Mouse (Mus musculus): ENCODE measurements around the gene Tnni2. TPM values are rescaled to one million over a fixed set of nuclear protein-coding genes. Genes with fewer than 3 reads are reported as not detected.

Tnni2 gene
- polyA plus RNA-seq, 1 experiment from 2014 or later: 2.4 TPM

DNA sequence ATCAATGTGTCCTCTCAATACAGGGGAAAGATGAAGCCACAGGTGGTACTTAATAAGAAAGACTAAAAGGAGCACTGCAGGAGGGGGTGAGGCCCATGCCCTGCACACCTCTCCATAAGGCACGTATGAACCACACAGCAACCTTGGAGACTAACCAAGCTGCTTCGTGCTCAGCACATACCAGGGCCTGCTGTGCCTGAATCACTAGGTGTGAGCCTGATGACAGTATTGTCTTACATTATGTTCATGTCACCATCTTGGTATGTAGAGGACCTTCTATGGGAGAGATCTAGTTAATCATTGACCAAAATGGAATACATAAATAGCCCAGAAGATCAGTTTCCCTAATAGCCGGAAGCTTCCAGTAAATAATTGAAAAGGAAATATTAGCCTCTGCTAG lies 32.0 kb upstream of the Tnni2 start:
- 65% methylated on average over 3 of the region's 3 CpGs for WGBS
- H3K4me2 ChIP-seq (replicated peaks; ENCODE audit: low read depth): no peak overlapping the region
- no peak for TF ChIP-seq CTCF (IDR thresholded peaks at IDR 0.05; ENCODE audit: low read depth)
- no peaks in the 10 kb centered on the region for H3K9me3 ChIP-seq (ENCODE audit: control insufficient read depth)
- H3K4me1 ChIP-seq (replicated peaks; ENCODE audit: control insufficient read depth, insufficient read depth, low read length): no peaks in the 10 kb centered on the region
- H3K4me3 ChIP-seq (ENCODE audit: low read depth, low read length): no peak overlapping the region
- no peak overlapping the region for H3K9ac ChIP-seq (ENCODE audit: low read depth, low read length)
- no peak overlapping the region for H3K27ac ChIP-seq (ENCODE audit: low read depth, low read length)
- no peaks in the 10 kb centered on the region for H3K36me3 ChIP-seq (ENCODE audit: control insufficient read depth, insufficient read depth)
- peak; percentile 38; the same call in 1 of the 2 replicates for ATAC-seq
- no peaks in the 10 kb centered on the region for H3K27me3 ChIP-seq (replicated peaks; ENCODE audit: control insufficient read depth, insufficient read depth, low read length)

DNA sequence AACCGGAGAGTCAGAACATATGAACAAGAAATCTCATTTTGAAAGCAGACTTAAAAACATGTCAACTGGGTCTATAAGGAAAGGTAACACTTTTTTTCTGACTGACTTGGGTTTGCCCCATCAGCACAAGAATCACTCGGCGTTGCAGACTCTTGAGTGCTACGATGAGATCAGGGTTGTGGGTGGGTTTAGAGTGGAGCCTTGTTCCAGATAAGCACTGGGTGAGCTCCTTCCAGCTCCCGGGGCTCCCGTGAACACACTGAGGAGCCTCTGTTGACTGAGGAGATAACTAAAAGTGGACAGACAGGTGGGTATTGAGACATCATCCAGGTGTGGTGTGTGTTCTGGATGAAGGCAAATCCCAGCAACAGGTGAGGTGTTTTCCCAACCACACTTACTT lies 28.3 kb upstream of the Tnni2 start:
- H3K4me2 ChIP-seq (replicated peaks; ENCODE audit: low read depth): no peak overlapping the region
- no peaks in the 10 kb centered on the region for H3K36me3 ChIP-seq (ENCODE audit: control insufficient read depth, insufficient read depth)
- WGBS: 74% methylated on average over 6 of the region's 6 CpGs
- no peak for TF ChIP-seq CTCF (IDR thresholded peaks at IDR 0.05; ENCODE audit: low read depth)
- no peak overlapping the region for H3K9ac ChIP-seq (ENCODE audit: low read depth, low read length)
- no peaks in the 10 kb centered on the region for H3K9me3 ChIP-seq (ENCODE audit: control insufficient read depth)
- no peak for ATAC-seq
- no peaks in the 10 kb centered on the region for H3K4me1 ChIP-seq (replicated peaks; ENCODE audit: control insufficient read depth, insufficient read depth, low read length)
- H3K27ac ChIP-seq (ENCODE audit: low read depth, low read length): no peak overlapping the region
- H3K27me3 ChIP-seq (replicated peaks; ENCODE audit: control insufficient read depth, insufficient read depth, low read length): no peaks in the 10 kb centered on the region
- H3K4me3 ChIP-seq (ENCODE audit: low read depth, low read length): no peak overlapping the region

DNA sequence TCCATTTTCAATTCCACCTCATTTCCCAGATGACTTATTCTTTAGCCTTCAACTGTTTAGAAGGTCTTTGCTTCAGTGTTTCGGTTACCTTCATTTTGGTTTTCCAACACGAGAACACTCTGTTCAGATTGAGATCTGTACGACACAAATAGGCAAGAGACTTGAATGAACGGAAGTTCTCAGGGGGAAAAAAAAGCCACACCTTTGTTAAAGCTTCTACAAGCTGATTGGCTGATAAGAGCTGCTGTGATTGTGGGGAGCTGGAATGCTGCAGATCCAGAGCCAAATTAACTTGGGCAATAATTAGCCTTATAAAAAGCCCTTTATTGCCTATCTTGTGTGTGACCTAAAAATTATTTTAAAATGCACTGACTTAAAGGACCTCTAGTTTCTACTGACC lies 26.3 kb upstream of the Tnni2 start:
- 46% methylated on average over 4 of the region's 4 CpGs for WGBS

DNA sequence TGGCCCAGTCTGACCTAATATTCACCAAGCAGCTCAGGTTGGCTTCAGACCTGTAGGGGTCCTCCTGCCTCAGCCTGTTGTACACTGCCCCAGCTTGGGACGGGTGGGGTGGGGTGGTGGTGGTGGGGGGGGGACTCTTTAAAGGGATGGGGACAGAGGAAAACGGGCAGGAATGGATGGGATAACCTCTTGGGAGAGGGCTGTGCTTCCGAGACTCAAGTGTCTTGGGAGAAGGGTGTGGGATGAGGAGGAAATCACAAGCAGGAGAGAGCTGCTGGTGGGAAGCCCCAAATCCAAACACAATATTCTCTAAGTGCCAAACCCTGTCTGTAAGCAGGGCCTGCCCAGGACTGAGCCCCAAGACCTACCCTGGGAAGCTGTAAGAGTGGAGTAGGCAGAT lies 25.4 kb upstream of the Tnni2 start:
- Histone ChIP-seq H3K36me3 (ENCODE audit: control insufficient read depth, insufficient read depth) (no peaks in the 10 kb centered on the region), H3K9me3 (ENCODE audit: control insufficient read depth) (no peaks in the 10 kb centered on the region), H3K4me1 (replicated peaks; ENCODE audit: control insufficient read depth, insufficient read depth, low read length) (no peaks in the 10 kb centered on the region), H3K27me3 (replicated peaks; ENCODE audit: control insufficient read depth, insufficient read depth, low read length) (no peaks in the 10 kb centered on the region), H3K4me2 (replicated peaks; ENCODE audit: low read depth) (no peak overlapping the region), H3K27ac (ENCODE audit: low read depth, low read length) (no peak overlapping the region), H3K9ac (ENCODE audit: low read depth, low read length) (no peak overlapping the region), H3K4me3 (ENCODE audit: low read depth, low read length) (no peak overlapping the region)
- ATAC-seq: no peak
- no peak for TF ChIP-seq CTCF (IDR thresholded peaks at IDR 0.05; ENCODE audit: low read depth)
- 80% methylated on average over 3 of the region's 3 CpGs for WGBS

More for the DNA sequence above, 26.3 kb upstream of the Tnni2 start:
- no peaks in the 10 kb centered on the region for H3K4me1 ChIP-seq (replicated peaks; ENCODE audit: control insufficient read depth, insufficient read depth, low read length)
- H3K9ac ChIP-seq (ENCODE audit: low read depth, low read length): no peak overlapping the region
- H3K27me3 ChIP-seq (replicated peaks; ENCODE audit: control insufficient read depth, insufficient read depth, low read length): no peaks in the 10 kb centered on the region
- no peaks in the 10 kb centered on the region for H3K36me3 ChIP-seq (ENCODE audit: control insufficient read depth, insufficient read depth)
- H3K4me3 ChIP-seq (ENCODE audit: low read depth, low read length): no peak overlapping the region
- ATAC-seq: no peak
- no peak for TF ChIP-seq CTCF (IDR thresholded peaks at IDR 0.05; ENCODE audit: low read depth)
- no peak overlapping the region for H3K27ac ChIP-seq (ENCODE audit: low read depth, low read length)
- H3K4me2 ChIP-seq (replicated peaks; ENCODE audit: low read depth): no peak overlapping the region
- no peaks in the 10 kb centered on the region for H3K9me3 ChIP-seq (ENCODE audit: control insufficient read depth)

DNA sequence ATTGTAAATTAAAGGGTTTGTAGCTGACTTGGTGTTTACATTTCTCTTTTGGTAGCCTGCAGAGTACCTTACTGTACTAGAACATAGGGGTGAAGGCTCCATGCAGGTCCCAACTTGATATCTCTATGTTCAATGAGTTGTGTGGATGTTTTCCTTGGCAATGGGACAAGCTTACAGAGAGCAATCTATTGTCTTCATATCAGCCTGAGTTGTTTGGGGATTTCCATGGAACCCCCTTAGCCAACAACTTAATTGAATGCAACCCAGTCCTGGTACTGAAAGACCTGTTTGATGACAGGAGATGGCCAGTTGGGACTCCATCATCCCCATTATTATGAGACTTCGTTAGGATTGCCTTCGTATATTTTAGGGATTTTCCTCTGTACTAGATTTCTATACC lies 23.6 kb upstream of the Tnni2 start:
- no peaks in the 10 kb centered on the region for H3K4me1 ChIP-seq (replicated peaks; ENCODE audit: control insufficient read depth, insufficient read depth, low read length)
- H3K4me3 ChIP-seq (ENCODE audit: low read depth, low read length): no peak overlapping the region
- H3K27ac ChIP-seq (ENCODE audit: low read depth, low read length): no peak overlapping the region
- WGBS: 85% methylated on average over 2 of the region's 2 CpGs
- no peaks in the 10 kb centered on the region for H3K9me3 ChIP-seq (ENCODE audit: control insufficient read depth)
- no peak overlapping the region for H3K4me2 ChIP-seq (replicated peaks; ENCODE audit: low read depth)
- no peak for TF ChIP-seq CTCF (IDR thresholded peaks at IDR 0.05; ENCODE audit: low read depth)
- H3K27me3 ChIP-seq (replicated peaks; ENCODE audit: control insufficient read depth, insufficient read depth, low read length): no peaks in the 10 kb centered on the region
- no peak for ATAC-seq
- H3K36me3 ChIP-seq (ENCODE audit: control insufficient read depth, insufficient read depth): no peaks in the 10 kb centered on the region
- no peak overlapping the region for H3K9ac ChIP-seq (ENCODE audit: low read depth, low read length)

DNA sequence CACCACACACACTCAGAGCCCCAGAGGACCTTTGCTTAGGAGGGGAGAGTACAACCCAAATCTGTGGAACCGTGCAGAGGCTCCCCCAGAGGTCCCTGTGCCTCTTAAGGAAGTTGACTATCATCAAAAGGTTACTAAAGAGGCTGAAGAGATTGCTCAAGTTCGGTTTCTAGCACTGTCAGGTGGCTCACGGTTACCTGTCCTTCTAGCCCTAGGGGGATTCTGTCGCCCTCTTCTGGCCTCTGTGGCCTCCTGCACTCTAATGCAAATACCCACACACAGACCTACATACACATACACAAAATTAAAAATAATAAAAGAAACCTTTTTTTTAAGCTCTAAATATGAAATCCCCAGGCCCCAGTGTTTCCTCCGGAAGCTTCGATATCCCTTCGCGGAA lies 22.9 kb upstream of the Tnni2 start:
- Histone ChIP-seq H3K27ac (ENCODE audit: low read depth, low read length) (no peak overlapping the region), H3K9me3 (ENCODE audit: control insufficient read depth) (no peaks in the 10 kb centered on the region), H3K36me3 (ENCODE audit: control insufficient read depth, insufficient read depth) (no peaks in the 10 kb centered on the region), H3K4me3 (ENCODE audit: low read depth, low read length) (no peak overlapping the region), H3K9ac (ENCODE audit: low read depth, low read length) (no peak overlapping the region), H3K27me3 (replicated peaks; ENCODE audit: control insufficient read depth, insufficient read depth, low read length) (no peaks in the 10 kb centered on the region), H3K4me1 (replicated peaks; ENCODE audit: control insufficient read depth, insufficient read depth, low read length) (no peaks in the 10 kb centered on the region), H3K4me2 (replicated peaks; ENCODE audit: low read depth) (no peak overlapping the region)
- WGBS: 89% methylated on average over 8 of the region's 8 CpGs
- ATAC-seq: no peak
- TF ChIP-seq CTCF (IDR thresholded peaks at IDR 0.05; ENCODE audit: low read depth): no peak

DNA sequence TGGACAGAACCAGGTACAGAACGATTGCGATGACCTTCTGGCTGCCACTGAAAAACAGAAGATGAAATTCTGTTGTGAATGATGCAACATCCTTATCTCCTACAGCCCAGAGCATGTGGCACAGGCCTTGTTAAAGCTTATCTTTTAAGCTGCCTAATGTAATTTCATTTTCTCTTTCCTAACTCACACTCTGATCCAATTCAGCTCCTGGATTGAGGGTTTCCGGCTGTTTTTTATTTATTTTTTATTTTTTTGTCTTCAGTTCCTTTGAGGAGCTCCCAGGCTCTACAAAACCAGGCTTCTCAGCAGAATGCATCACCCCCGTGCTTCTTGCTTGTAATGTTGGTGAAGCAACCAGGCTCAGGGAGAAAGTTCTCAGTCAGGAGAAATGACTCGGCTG lies 21.7 kb upstream of the Tnni2 start:
- Histone ChIP-seq H3K36me3 (ENCODE audit: control insufficient read depth, insufficient read depth) (no peaks in the 10 kb centered on the region), H3K4me1 (replicated peaks; ENCODE audit: control insufficient read depth, insufficient read depth, low read length) (no peaks in the 10 kb centered on the region), H3K27me3 (replicated peaks; ENCODE audit: control insufficient read depth, insufficient read depth, low read length) (no peaks in the 10 kb centered on the region), H3K4me2 (replicated peaks; ENCODE audit: low read depth) (no peak overlapping the region), H3K4me3 (ENCODE audit: low read depth, low read length) (no peak overlapping the region), H3K9me3 (ENCODE audit: control insufficient read depth) (no peaks in the 10 kb centered on the region), H3K27ac (ENCODE audit: low read depth, low read length) (no peak overlapping the region), H3K9ac (ENCODE audit: low read depth, low read length) (no peak overlapping the region)
- 50% methylated on average over 5 of the region's 5 CpGs for WGBS
- no peak for ATAC-seq
- TF ChIP-seq CTCF (IDR thresholded peaks at IDR 0.05; ENCODE audit: low read depth): no peak
